Mouse (Mus musculus): ENCODE results near the gene Gm11032. TPM values are rescaled to one million over a fixed set of nuclear protein-coding genes. Genes with fewer than 3 reads are reported as not detected.
A peak's percentile ranks its signal among the peaks of the same experiment; 100 is the strongest.

The Gm11032 gene
- polyA plus RNA-seq, 1 experiment from 2014 or later = not detected

DNA sequence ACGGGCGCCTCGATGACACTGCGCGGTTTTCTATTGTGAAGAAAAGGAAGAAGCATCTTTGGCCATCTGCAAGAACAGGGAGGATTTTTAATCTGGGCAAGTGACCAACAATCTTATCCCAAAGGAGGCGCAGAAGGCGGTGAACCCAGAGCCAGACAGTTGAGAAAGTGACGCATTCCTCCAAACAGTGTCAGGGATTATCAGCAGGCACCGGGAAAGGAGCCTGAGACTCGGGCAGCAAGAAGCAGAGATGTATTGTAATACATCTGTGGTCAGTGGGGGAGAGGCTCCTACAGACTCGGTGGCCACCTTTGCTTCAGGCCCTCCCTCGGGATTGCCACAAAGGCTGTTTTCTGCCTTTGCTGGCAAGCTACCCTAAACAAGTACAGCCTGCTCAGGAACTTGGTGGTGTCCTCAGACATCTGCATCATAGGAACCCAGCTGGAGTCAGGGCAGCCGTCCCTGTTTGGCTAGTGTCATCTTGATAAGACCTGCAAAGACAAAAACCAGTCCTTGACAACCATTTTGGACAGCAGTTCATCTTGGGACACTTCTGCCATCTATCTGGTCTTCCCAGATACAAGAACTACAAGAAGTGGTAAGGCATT, 738 bp downstream of the Gm11032 start:
- WGBS = 50% methylated on average over 13 of the region's 13 CpGs
- Histone ChIP-seq H3K4me2 (replicated peaks; ENCODE audit: low read depth) (no peak overlapping the region), H3K9me3 (ENCODE audit: control insufficient read depth, low read length) (no peaks in the 10 kb centered on the region), H3K4me1 (replicated peaks; ENCODE audit: control insufficient read depth, insufficient read depth) (no peaks in the 10 kb centered on the region), H3K27me3 (ENCODE audit: control insufficient read depth, insufficient read depth, low read length) (no peaks in the 10 kb centered on the region), H3K27ac (replicated peaks) (no peak overlapping the region), H3K9ac (ENCODE audit: low read length) (no peak overlapping the region), H3K4me3 (ENCODE audit: low read depth, low read length) (no peak overlapping the region), H3K36me3 (ENCODE audit: control insufficient read depth, insufficient read depth, low read length) (no peaks in the 10 kb centered on the region)
- TF ChIP-seq CTCF (IDR thresholded peaks at IDR 0.05; ENCODE audit: low read depth) = no peak
- no peak for TF ChIP-seq EP300 (optimal IDR thresholded peaks at IDR 0.05)
- DNase-seq (ENCODE audit: low spot score) = no peak
- no peak for ATAC-seq (ENCODE audit: low FRiP score, low TSS enrichment)

DNA sequence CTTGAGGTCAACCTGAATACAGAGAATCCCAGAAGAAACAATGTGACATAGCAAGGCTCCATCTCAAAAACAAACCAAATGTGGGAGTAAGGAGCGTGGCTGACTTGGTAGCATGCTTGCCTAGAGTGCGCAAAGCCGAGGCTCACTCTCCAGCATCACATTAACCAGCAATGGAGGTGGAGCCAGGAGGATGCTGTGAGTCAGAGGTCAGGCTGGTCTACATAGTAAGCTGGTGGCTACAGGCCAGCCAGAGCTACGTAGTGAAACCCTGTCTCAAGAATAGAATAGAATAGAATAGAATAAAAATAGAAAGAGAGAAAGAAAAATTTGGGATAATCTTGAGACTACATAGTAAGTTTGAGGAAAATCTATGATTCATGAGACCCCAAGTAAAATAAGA, 2.0 kb downstream of the Gm11032 start:
- TF ChIP-seq CTCF (IDR thresholded peaks at IDR 0.05; ENCODE audit: low read depth) (no peak), EP300 (optimal IDR thresholded peaks at IDR 0.05) (no peak)
- no peak for ATAC-seq (ENCODE audit: low FRiP score, low TSS enrichment)
- H3K36me3 ChIP-seq (ENCODE audit: control insufficient read depth, insufficient read depth, low read length) = no peaks in the 10 kb centered on the region
- H3K27me3 ChIP-seq (ENCODE audit: control insufficient read depth, insufficient read depth, low read length) = no peaks in the 10 kb centered on the region
- no peaks in the 10 kb centered on the region for H3K4me1 ChIP-seq (replicated peaks; ENCODE audit: control insufficient read depth, insufficient read depth)
- no peak overlapping the region for H3K27ac ChIP-seq (replicated peaks)
- no peak overlapping the region for H3K9ac ChIP-seq (ENCODE audit: low read length)
- H3K4me3 ChIP-seq (ENCODE audit: low read depth, low read length) = no peak overlapping the region
- DNase-seq (ENCODE audit: low spot score) = no peak
- H3K9me3 ChIP-seq (ENCODE audit: control insufficient read depth, low read length) = no peaks in the 10 kb centered on the region
- 58% methylated on average over 4 of the region's 4 CpGs for WGBS
- no peak overlapping the region for H3K4me2 ChIP-seq (replicated peaks; ENCODE audit: low read depth)

- ATAC-seq (ENCODE audit: low FRiP score, low TSS enrichment) = no peak
- no peaks in the 10 kb centered on the region for H3K36me3 ChIP-seq (ENCODE audit: control insufficient read depth, insufficient read depth, low read length)
- TF ChIP-seq CTCF (IDR thresholded peaks at IDR 0.05; ENCODE audit: low read depth) = no peak
- no peak for TF ChIP-seq EP300 (optimal IDR thresholded peaks at IDR 0.05)
- no peak overlapping the region for H3K4me3 ChIP-seq (ENCODE audit: low read depth, low read length)
- no peaks in the 10 kb centered on the region for H3K4me1 ChIP-seq (replicated peaks; ENCODE audit: control insufficient read depth, insufficient read depth)
- DNase-seq (ENCODE audit: low spot score) = no peak
- peak overlapping the region; percentile 31; the same call in 1 of the 2 replicates for H3K27ac ChIP-seq (replicated peaks)
- no peaks in the 10 kb centered on the region for H3K9me3 ChIP-seq (ENCODE audit: control insufficient read depth, low read length)
- 53% methylated on average over 7 of the region's 7 CpGs for WGBS
- H3K9ac ChIP-seq (ENCODE audit: low read length) = no peak overlapping the region
- H3K27me3 ChIP-seq (ENCODE audit: control insufficient read depth, insufficient read depth, low read length) = no peaks in the 10 kb centered on the region
- no peak overlapping the region for H3K4me2 ChIP-seq (replicated peaks; ENCODE audit: low read depth)
These were observed 2.6 kb downstream of the Gm11032 start for GRCm38 (mm10) chr11:4622442-4622986.

DNA sequence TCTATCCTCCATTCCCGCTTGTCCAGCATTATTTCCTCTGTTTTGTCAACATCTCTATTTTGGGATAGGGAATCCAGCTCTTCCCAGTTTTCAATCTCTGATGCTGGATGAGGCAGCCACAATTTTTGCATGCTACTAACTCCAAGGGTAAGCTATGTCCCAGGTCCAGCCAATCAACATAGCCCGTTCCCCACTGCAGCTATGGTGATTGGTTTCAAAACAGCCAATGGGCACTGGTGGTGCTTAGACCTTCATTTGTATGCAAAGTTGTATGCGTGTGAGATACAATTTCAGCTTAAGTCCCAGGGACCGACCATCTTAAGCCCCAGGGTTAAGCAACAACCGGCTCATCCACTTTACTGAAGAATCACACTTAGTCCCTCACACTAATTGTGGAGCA, 3.1 kb downstream of the Gm11032 start:
- no peaks in the 10 kb centered on the region for H3K9me3 ChIP-seq (ENCODE audit: control insufficient read depth, low read length)
- no peaks in the 10 kb centered on the region for H3K27me3 ChIP-seq (ENCODE audit: control insufficient read depth, insufficient read depth, low read length)
- H3K4me3 ChIP-seq (ENCODE audit: low read depth, low read length) = no peak overlapping the region
- H3K4me1 ChIP-seq (replicated peaks; ENCODE audit: control insufficient read depth, insufficient read depth) = no peaks in the 10 kb centered on the region
- no peak for TF ChIP-seq CTCF (IDR thresholded peaks at IDR 0.05; ENCODE audit: low read depth)
- TF ChIP-seq EP300 (optimal IDR thresholded peaks at IDR 0.05) = no peak
- DNase-seq (ENCODE audit: low spot score) (no peak), ATAC-seq (ENCODE audit: low FRiP score, low TSS enrichment) (no peak)
- H3K9ac ChIP-seq (ENCODE audit: low read length) = no peak overlapping the region
- peak overlapping the region; percentile 31; the same call in 1 of the 2 replicates for H3K27ac ChIP-seq (replicated peaks)
- no peaks in the 10 kb centered on the region for H3K36me3 ChIP-seq (ENCODE audit: control insufficient read depth, insufficient read depth, low read length)
- no peak overlapping the region for H3K4me2 ChIP-seq (replicated peaks; ENCODE audit: low read depth)
- 53% methylated on average over 5 of the region's 5 CpGs for WGBS

GRCm38 (mm10) chr11:4625931-4626330, 6.1 kb downstream of the Gm11032 start:
- Histone ChIP-seq H3K36me3 (ENCODE audit: control insufficient read depth, insufficient read depth, low read length) (no peaks in the 10 kb centered on the region), H3K4me1 (replicated peaks; ENCODE audit: control insufficient read depth, insufficient read depth) (no peaks in the 10 kb centered on the region), H3K9me3 (ENCODE audit: control insufficient read depth, low read length) (no peaks in the 10 kb centered on the region), H3K9ac (ENCODE audit: low read length) (no peak overlapping the region), H3K4me3 (ENCODE audit: low read depth, low read length) (no peak overlapping the region), H3K4me2 (replicated peaks; ENCODE audit: low read depth) (no peak overlapping the region), H3K27me3 (ENCODE audit: control insufficient read depth, insufficient read depth, low read length) (no peaks in the 10 kb centered on the region), H3K27ac (replicated peaks) (no peak overlapping the region)
- TF ChIP-seq CTCF (IDR thresholded peaks at IDR 0.05; ENCODE audit: low read depth) (no peak), EP300 (optimal IDR thresholded peaks at IDR 0.05) (no peak)
- DNase-seq (ENCODE audit: low spot score) (no peak), ATAC-seq (ENCODE audit: low FRiP score, low TSS enrichment) (no peak)
- 73% methylated on average over 7 of the region's 7 CpGs for WGBS

DNA sequence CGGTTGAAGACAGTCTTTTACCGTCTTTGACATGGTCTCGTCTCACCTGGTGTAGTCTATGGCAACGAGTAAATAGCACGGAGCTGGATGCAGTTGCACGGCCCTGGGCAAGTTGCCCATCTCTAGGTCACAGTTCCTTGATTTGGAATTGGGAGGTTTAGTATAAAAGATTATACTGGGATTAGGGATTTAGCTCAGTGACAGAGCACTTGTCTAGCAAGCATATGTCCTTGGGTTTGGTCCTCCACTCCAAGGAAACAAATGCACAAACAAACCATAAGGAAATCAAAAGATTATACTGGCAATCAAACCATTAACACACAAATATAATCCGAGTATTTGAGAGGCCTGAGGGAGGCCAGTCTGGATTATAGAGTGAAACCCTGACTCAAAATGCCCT, 7.8 kb downstream of the Gm11032 start:
- Histone ChIP-seq H3K27ac (replicated peaks) (no peak overlapping the region), H3K36me3 (ENCODE audit: control insufficient read depth, insufficient read depth, low read length) (no peaks in the 10 kb centered on the region), H3K9me3 (ENCODE audit: control insufficient read depth, low read length) (no peaks in the 10 kb centered on the region), H3K4me1 (replicated peaks; ENCODE audit: control insufficient read depth, insufficient read depth) (no peaks in the 10 kb centered on the region), H3K27me3 (ENCODE audit: control insufficient read depth, insufficient read depth, low read length) (no peaks in the 10 kb centered on the region), H3K9ac (ENCODE audit: low read length) (no peak overlapping the region), H3K4me2 (replicated peaks; ENCODE audit: low read depth) (no peak overlapping the region), H3K4me3 (ENCODE audit: low read depth, low read length) (no peak overlapping the region)
- WGBS = 57% methylated on average over 7 of the region's 7 CpGs
- TF ChIP-seq CTCF (IDR thresholded peaks at IDR 0.05; ENCODE audit: low read depth) (no peak), EP300 (optimal IDR thresholded peaks at IDR 0.05) (no peak)
- DNase-seq (ENCODE audit: low spot score) = no peak
- ATAC-seq (ENCODE audit: low FRiP score, low TSS enrichment) = no peak

All from stomach, postnatal 0 days (tissue).